Mouse (Mus musculus) gonadal fat pad, adult 2 months (tissue): ENCODE results near the gene Rora. TPM values are rescaled to one million over a fixed set of nuclear protein-coding genes. Genes with fewer than 3 reads are reported as not detected.

ENCODE experiments used
- DNase-seq: peaks from one replicate; pipeline ENCODE4 v3.0.0-alpha.2; 2012; ENCODE audit warnings: low read depth
- polyA plus RNA-seq: library from polyadenylated mRNA; depleted of rRNA; stranded (reverse); fragments of >200 nt; gene quantifications from 2 replicates; pipeline ENCODE4 v1.2.3, GENCODE M21; 2012

Rora gene
- polyA plus RNA-seq, 1 experiment: 8.2 TPM

GRCm38 (mm10) chr9:68688151-68688550 is 34.6 kb downstream of the Rora start:
- DNase-seq: no peak

GRCm38 (mm10) chr9:68689351-68689750 is 35.8 kb downstream of the Rora start:
- no peak for DNase-seq

- DNase-seq: no peak
Observed at GRCm38 (mm10) chr9:68694889-68695495, 41.4 kb downstream of the Rora start.

GRCm38 (mm10) chr9:68695496-68695969 is 41.9 kb downstream of the Rora start:
- no peak for DNase-seq

- DNase-seq: no peak
Observed at GRCm38 (mm10) chr9:68696425-68696956, 42.9 kb downstream of the Rora start.

- no peak for DNase-seq
Observed at GRCm38 (mm10) chr9:68699341-68699740, 45.8 kb downstream of the Rora start.

GRCm38 (mm10) chr9:68699856-68700255 is 46.3 kb downstream of the Rora start:
- no peak for DNase-seq

- no peak for DNase-seq
Observed at GRCm38 (mm10) chr9:68707636-68708035, 54.0 kb downstream of the Rora start.

- no peak for DNase-seq
Observed at GRCm38 (mm10) chr9:68709232-68709631, 55.6 kb downstream of the Rora start.

- no peak for DNase-seq
Observed at GRCm38 (mm10) chr9:68710893-68711654, 57.5 kb downstream of the Rora start.

GRCm38 (mm10) chr9:68716961-68717360 is 63.4 kb downstream of the Rora start:
- no peak for DNase-seq

GRCm38 (mm10) chr9:68718427-68718826 is 64.8 kb downstream of the Rora start:
- no peak for DNase-seq

- no peak for DNase-seq
Observed at GRCm38 (mm10) chr9:68719286-68719685, 65.7 kb downstream of the Rora start.

GRCm38 (mm10) chr9:68724636-68725285 is 71.2 kb downstream of the Rora start:
- DNase-seq: no peak

GRCm38 (mm10) chr9:68727166-68727855 is 73.7 kb downstream of the Rora start:
- DNase-seq: no peak

- no peak for DNase-seq
Observed at GRCm38 (mm10) chr9:68731438-68731837, 77.9 kb downstream of the Rora start.

GRCm38 (mm10) chr9:68732929-68733328 is 79.3 kb downstream of the Rora start:
- no peak for DNase-seq

- no peak for DNase-seq
Observed at GRCm38 (mm10) chr9:68735886-68736285, 82.3 kb downstream of the Rora start.

GRCm38 (mm10) chr9:68737197-68737736 is 83.7 kb downstream of the Rora start:
- DNase-seq: no peak

- no peak for DNase-seq
Observed at GRCm38 (mm10) chr9:68745931-68746646, 92.5 kb downstream of the Rora start.

- no peak for DNase-seq
Observed at GRCm38 (mm10) chr9:68756976-68757375, 103.4 kb downstream of the Rora start.
